In genomic region chr9:124442533-124442855, GRCm38 (mm10) we compare ENCODE assay signal across 9 mouse cellular contexts. TPM values are rescaled to one million over a fixed set of nuclear protein-coding genes. Genes with fewer than 3 reads are reported as not detected.
DNase-seq lines count a peak whose midpoint lies in the region; ATAC-seq and TF ChIP-seq lines count a peak whose summit lies in the region.
"Had no signal": no experiment of that assay in that cellular context is flagged by ENCODE, and none has a peak within 500 bp of the region (broad histone marks: within the 10 kb centered on the region; RNA-seq: fewer than 3 reads in every experiment).

No protein-coding gene starts in this region.

- DNase-seq in forebrain, embryonic 11.5 days (ENCODE audit: low spot score): peak; percentile 70
- DNase-seq in urinary bladder, adult 2 months (ENCODE audit: low spot score): peak; percentile 28
- DNase-seq in urinary bladder, adult 18-20 months (ENCODE audit: low spot score in 2 of 2): no peak
- peak; percentile 25 for DNase-seq in limb, embryonic 11.5 days (ENCODE audit: low spot score)
- no peak for DNase-seq in ovary, postnatal 10 days (ENCODE audit: low spot score)

- no peak overlapping the region for H3K4me3 ChIP-seq in forebrain, embryonic 11.5 days (ENCODE audit: low read depth, low read length)
- no peak overlapping the region for H3K4me3 ChIP-seq in forebrain, embryonic 13.5 days
- H3K4me3 ChIP-seq in limb, embryonic 11.5 days (ENCODE audit: low read depth, low read length): no peak overlapping the region; the same call in 1 of the 2 replicates
- H3K4me3 ChIP-seq in testis, adult 2 months (ENCODE audit: control insufficient read depth, low read depth, low read length): peak overlapping the region; percentile 47

- H3K36me3 ChIP-seq in forebrain, embryonic 11.5 days (ENCODE audit: control insufficient read depth, insufficient read depth, low read length): peaks cover 33% of the 10 kb centered on the region
- H3K36me3 ChIP-seq in forebrain, embryonic 13.5 days (ENCODE audit: poor library complexity, severe bottlenecking): peaks cover 38% of the 10 kb centered on the region
- peaks cover 31% of the 10 kb centered on the region for H3K36me3 ChIP-seq in limb, embryonic 11.5 days (ENCODE audit: control insufficient read depth, insufficient read depth, low read length)
- no peaks in the 10 kb centered on the region; the same call in 1 of the 2 replicates for H3K36me3 ChIP-seq in testis, adult 2 months (ENCODE audit: control insufficient read depth, insufficient read depth, low read length)

- no peak overlapping the region for H3K9ac ChIP-seq in forebrain, embryonic 11.5 days (ENCODE audit: low read length)
- no peak overlapping the region for H3K9ac ChIP-seq in forebrain, embryonic 13.5 days
- no peak overlapping the region for H3K9ac ChIP-seq in limb, embryonic 11.5 days (ENCODE audit: low read length)

- H3K9me3 ChIP-seq in forebrain, embryonic 11.5 days (ENCODE audit: control insufficient read depth, low read length): peaks cover 14% of the 10 kb centered on the region
- H3K9me3 ChIP-seq in forebrain, embryonic 13.5 days (replicated peaks): peaks cover 34% of the 10 kb centered on the region
- peaks cover 17% of the 10 kb centered on the region; the same call in 1 of the 2 replicates for H3K9me3 ChIP-seq in limb, embryonic 11.5 days (ENCODE audit: control insufficient read depth, low read length)

- TF ChIP-seq CTCF in testis, adult 2 months (IDR thresholded peaks at IDR 0.05; ENCODE audit: control insufficient read depth, insufficient read depth, insufficient replicate concordance, low read depth, low read length): no peak

- H3K27ac ChIP-seq in forebrain, embryonic 11.5 days (ENCODE audit: low read depth, low read length): no peak overlapping the region
- no peak overlapping the region for H3K27ac ChIP-seq in forebrain, embryonic 13.5 days
- H3K27ac ChIP-seq in limb, embryonic 11.5 days (replicated peaks; ENCODE audit: low read depth, low read length): no peak overlapping the region
- peak overlapping the region; percentile 81 for H3K27ac ChIP-seq in testis, adult 2 months (ENCODE audit: control insufficient read depth, insufficient read depth, low read depth, low read length)

- TF ChIP-seq POLR2A in testis, adult 2 months (IDR thresholded peaks at IDR 0.05; ENCODE audit: control insufficient read depth, low read depth, low read length): no peak

- ATAC-seq in forebrain, embryonic 11.5 days (replicated peaks; ENCODE audit: low FRiP score): no peak
- ATAC-seq in forebrain, embryonic 13.5 days: no peak; the same call in 1 of the 2 replicates
- 0 out of 2 replicates have a peak, but pooled peaks have one; percentile 8 for ATAC-seq in granulocyte monocyte progenitor cell, adult 5-6 weeks (replicated peaks; ENCODE audit: poor library complexity, severe bottlenecking)
- ATAC-seq in limb, embryonic 11.5 days (ENCODE audit: insufficient number of reproducible peaks, low FRiP score, low TSS enrichment, low read depth): no peak

- no peaks in the 10 kb centered on the region for H3K27me3 ChIP-seq in forebrain, embryonic 11.5 days (ENCODE audit: control insufficient read depth, insufficient read depth, low read length)
- H3K27me3 ChIP-seq in forebrain, embryonic 13.5 days: no peaks in the 10 kb centered on the region
- no peaks in the 10 kb centered on the region for H3K27me3 ChIP-seq in limb, embryonic 11.5 days (ENCODE audit: control insufficient read depth, insufficient read depth, low read length)
- H3K27me3 ChIP-seq in testis, adult 2 months (ENCODE audit: control insufficient read depth, insufficient read depth, low read length): no peaks in the 10 kb centered on the region

- H3K4me2 ChIP-seq in forebrain, embryonic 11.5 days (ENCODE audit: low read depth, low read length, severe bottlenecking): no peak overlapping the region
- no peak overlapping the region for H3K4me2 ChIP-seq in forebrain, embryonic 13.5 days
- no peak overlapping the region for H3K4me2 ChIP-seq in limb, embryonic 11.5 days (ENCODE audit: low read depth, severe bottlenecking)

- H3K4me1 ChIP-seq in forebrain, embryonic 11.5 days (replicated peaks; ENCODE audit: control insufficient read depth, insufficient read depth, low read length): no peaks in the 10 kb centered on the region
- no peaks in the 10 kb centered on the region for H3K4me1 ChIP-seq in forebrain, embryonic 13.5 days
- no peaks in the 10 kb centered on the region for H3K4me1 ChIP-seq in limb, embryonic 11.5 days (ENCODE audit: control insufficient read depth, insufficient read depth, low read length)
- peaks cover 21% of the 10 kb centered on the region for H3K4me1 ChIP-seq in testis, adult 2 months (ENCODE audit: control insufficient read depth, insufficient read depth, low read length)

- 98% methylated on average over 15 of the region's 15 CpGs for WGBS in forebrain, embryonic 11.5 days
- 96% methylated on average over 15 of the region's 15 CpGs for WGBS in forebrain, embryonic 13.5 days
- 96% methylated on average over 15 of the region's 15 CpGs for WGBS in limb, embryonic 11.5 days

RNA-seq across cellular contexts. Expression of gene Ppp2r3d, which starts 34.2 kb away (rescaled TPM):
- 163 TPM in 2 replicates for polyA plus RNA-seq in forebrain, embryonic 11.5 days (2014; fragmentation: Nextera tagmentation; extraction: Ambion mirVana)
- 132 and 136 TPM in 2 replicates for polyA plus RNA-seq in forebrain, embryonic 13.5 days (2015; fragmentation: Nextera tagmentation; extraction: Ambion mirVana)
- 137 and 145 TPM in 2 replicates for polyA plus RNA-seq in urinary bladder, adult 2 months (2012; rRNA removed)
- total RNA-seq in granulocyte monocyte progenitor cell, adult 5-6 weeks (2014; fragmentation: Nextera tagmentation): 26.0 and 34.2 TPM in 2 replicates
- total RNA-seq in granulocyte monocyte progenitor cell, adult 5-6 weeks (2017): 14.2 and 16.2 TPM in 2 replicates
- polyA plus RNA-seq in limb, embryonic 11.5 days (2014; fragmentation: Nextera tagmentation; extraction: Ambion mirVana): 97.9 and 99.4 TPM in 2 replicates
- polyA plus RNA-seq in testis, adult 2 months (2012; rRNA removed): 117 TPM in 2 replicates

RNA-seq across cellular contexts. Expression of gene Gm21836, which starts 51.1 kb away (rescaled TPM):
- not detected in 2 replicates for polyA plus RNA-seq in forebrain, embryonic 11.5 days (2014; fragmentation: Nextera tagmentation; extraction: Ambion mirVana)
- not detected in 2 replicates for polyA plus RNA-seq in forebrain, embryonic 13.5 days (2015; fragmentation: Nextera tagmentation; extraction: Ambion mirVana)
- polyA plus RNA-seq in urinary bladder, adult 2 months (2012; rRNA removed): not detected in 2 replicates
- not detected in 2 replicates for total RNA-seq in granulocyte monocyte progenitor cell, adult 5-6 weeks (2014; fragmentation: Nextera tagmentation)
- not detected in 2 replicates for total RNA-seq in granulocyte monocyte progenitor cell, adult 5-6 weeks (2017)
- polyA plus RNA-seq in limb, embryonic 11.5 days (2014; fragmentation: Nextera tagmentation; extraction: Ambion mirVana): not detected in 2 replicates
- not detected in 2 replicates for polyA plus RNA-seq in testis, adult 2 months (2012; rRNA removed)
- polyA plus RNA-seq: liver, embryonic 16.5 days had no signal

Comparison
In these comparisons a context has a peak if more than half of its experiments do, and no peak if none do; other contexts are left out.
1. DNase-seq: peak in forebrain, embryonic 11.5 days (single experiment), urinary bladder, adult 2 months (single experiment) and limb, embryonic 11.5 days (single experiment); none in urinary bladder, adult 18-20 months (0 of 2) and ovary, postnatal 10 days (single experiment).